Mouse (Mus musculus) spleen, adult 2 months (tissue): ENCODE measurements around the gene Hnrnpl. TPM values are rescaled to one million over a fixed set of nuclear protein-coding genes. Genes with fewer than 3 reads are reported as not detected.

Experiments used
- DNase-seq, 2 experiments: peaks; one replicate each; pipeline versions ENCODE4 v3.0.0 to v3.0.0-alpha.2; 2012 to 2021; ENCODE audit warnings: low spot score in 2 of 2, low read depth in 1 of 2
- H3K27ac ChIP-seq: fragments of 200-500 bp; 2 replicates; pipeline ENCODE4 v1.5.1; 2012; ENCODE audit warnings: low read length, inconsistent platforms; ENCODE audit not compliant: insufficient read depth
- H3K27me3 ChIP-seq: fragments of 200-500 bp; 2 replicates; pipeline ENCODE4 v1.6.1; 2012; ENCODE audit warnings: mild to moderate bottlenecking, moderate library complexity, low read length, inconsistent platforms; ENCODE audit not compliant: control insufficient read depth, insufficient read depth
- H3K36me3 ChIP-seq: fragments of 200-500 bp; 2 replicates; pipeline ENCODE4 v1.6.1; 2012; ENCODE audit warnings: mild to moderate bottlenecking, low read length, inconsistent platforms; ENCODE audit not compliant: control insufficient read depth, insufficient read depth
- H3K4me1 ChIP-seq: fragments of 200-500 bp; 2 replicates; pipeline ENCODE4 v1.6.1; 2011; ENCODE audit warnings: inconsistent platforms; ENCODE audit not compliant: control insufficient read depth, insufficient read depth, insufficient read length
- H3K4me3 ChIP-seq: fragments of 200-500 bp; 2 replicates; pipeline ENCODE4 v1.5.1; 2011; ENCODE audit warnings: mild to moderate bottlenecking, inconsistent platforms; ENCODE audit not compliant: insufficient read depth, insufficient read length; ENCODE audit errors: extremely low read depth
- CTCF ChIP-seq: fragments of 200-500 bp; IDR thresholded peaks from 2 replicates; pipeline ENCODE4 v1.5.1; 2011; ENCODE audit warnings: mild to moderate bottlenecking, inconsistent platforms; ENCODE audit not compliant: insufficient read depth, insufficient read length, insufficient replicate concordance; ENCODE audit errors: extremely low read depth
- POLR2A ChIP-seq: fragments of 200-500 bp; IDR thresholded peaks from 2 replicates; pipeline ENCODE4 v1.6.1; 2011; ENCODE audit warnings: low read depth, low read length, inconsistent platforms
- WGBS: fragments of 180-500 bp; shearing (Covaris S2); methylation state at CpG from one replicate; pipeline ENCODE4 v1.1.7; 2018; 5-methylcytosine and 5-hydroxymethylcytosine counted together
- polyA plus RNA-seq: library from polyadenylated mRNA; depleted of rRNA; stranded (reverse); fragments of >200 nt; gene quantifications from 2 replicates; pipeline ENCODE4 v1.2.3, GENCODE M21; 2012

Gene Hnrnpl
- polyA plus RNA-seq, 1 experiment, result 209 TPM

GRCm38 (mm10) chr7:28819571-28819970 is 11.2 kb downstream of the Hnrnpl start:
- Histone ChIP-seq H3K36me3 (peaks cover 68% of the 10 kb centered on the region), H3K4me3 (no peak overlapping the region), H3K27me3 (no peaks in the 10 kb centered on the region), H3K4me1 (peaks cover 28% of the 10 kb centered on the region; the same call in 1 of the 2 replicates), H3K27ac (no peak overlapping the region)
- WGBS, result 71% methylated on average over 4 of the region's 4 CpGs
- no peak for DNase-seq
- TF ChIP-seq POLR2A, result no peak
- TF ChIP-seq CTCF, result no peak

- peak overlapping the region; percentile 36 for H3K27ac ChIP-seq
- H3K4me3 ChIP-seq, result no peak overlapping the region
- no peak for DNase-seq
- peaks cover 24% of the 10 kb centered on the region; the same call in 1 of the 2 replicates for H3K4me1 ChIP-seq
- 40% methylated on average over 12 of the region's 12 CpGs for WGBS
- no peaks in the 10 kb centered on the region for H3K27me3 ChIP-seq
- no peak for TF ChIP-seq CTCF
- no peak for TF ChIP-seq POLR2A
- peaks cover 58% of the 10 kb centered on the region for H3K36me3 ChIP-seq
Measured at GRCm38 (mm10) chr7:28820358-28821260, 12.3 kb downstream of the Hnrnpl start.

- TF ChIP-seq CTCF (no peak), POLR2A (no peak)
- Histone ChIP-seq H3K36me3 (peaks cover 51% of the 10 kb centered on the region), H3K4me3 (no peak overlapping the region), H3K27ac (peak overlapping the region; percentile 36), H3K27me3 (no peaks in the 10 kb centered on the region), H3K4me1 (peaks cover 18% of the 10 kb centered on the region; the same call in 1 of the 2 replicates)
- WGBS, result 29% methylated on average over 10 of the region's 10 CpGs
- DNase-seq, result no peak
Measured at GRCm38 (mm10) chr7:28821261-28821831, 13.0 kb downstream of the Hnrnpl start.

GRCm38 (mm10) chr7:28822556-28822955 is 14.2 kb downstream of the Hnrnpl start:
- H3K4me3 ChIP-seq, result no peak overlapping the region
- peaks cover 11% of the 10 kb centered on the region; the same call in 1 of the 2 replicates for H3K4me1 ChIP-seq
- DNase-seq, result no peak
- H3K36me3 ChIP-seq, result peaks cover 41% of the 10 kb centered on the region
- TF ChIP-seq POLR2A (no peak), CTCF (no peak)
- no peaks in the 10 kb centered on the region for H3K27me3 ChIP-seq
- no peak overlapping the region for H3K27ac ChIP-seq
- WGBS, result 87% methylated on average over 1 of the region's 1 CpGs

GRCm38 (mm10) chr7:28822993-28823903 is 14.9 kb downstream of the Hnrnpl start:
- WGBS, result 67% methylated on average over 10 of the region's 10 CpGs
- peaks cover 11% of the 10 kb centered on the region; the same call in 1 of the 2 replicates for H3K4me1 ChIP-seq
- DNase-seq, result no peak
- H3K27ac ChIP-seq, result no peak overlapping the region
- peaks cover 35% of the 10 kb centered on the region for H3K36me3 ChIP-seq
- H3K27me3 ChIP-seq, result no peaks in the 10 kb centered on the region
- TF ChIP-seq CTCF (no peak), POLR2A (no peak)
- H3K4me3 ChIP-seq, result no peak overlapping the region

GRCm38 (mm10) chr7:28823932-28824331 is 15.6 kb downstream of the Hnrnpl start:
- TF ChIP-seq CTCF, result no peak
- TF ChIP-seq POLR2A, result no peak
- peaks cover 28% of the 10 kb centered on the region for H3K36me3 ChIP-seq
- no peak for DNase-seq
- H3K27me3 ChIP-seq, result no peaks in the 10 kb centered on the region
- 17% methylated on average over 2 of the region's 2 CpGs for WGBS
- H3K27ac ChIP-seq, result no peak overlapping the region
- no peak overlapping the region for H3K4me3 ChIP-seq
- peaks cover 11% of the 10 kb centered on the region; the same call in 1 of the 2 replicates for H3K4me1 ChIP-seq
